Mouse (Mus musculus): Measurements from ENCODE around the gene Adamts6. TPM values are rescaled to one million over a fixed set of nuclear protein-coding genes. Genes with fewer than 3 reads are reported as not detected.

The Adamts6 gene
- total RNA-seq, 2 experiments from 2014 or later: 3.9 to 4.6 TPM

DNA sequence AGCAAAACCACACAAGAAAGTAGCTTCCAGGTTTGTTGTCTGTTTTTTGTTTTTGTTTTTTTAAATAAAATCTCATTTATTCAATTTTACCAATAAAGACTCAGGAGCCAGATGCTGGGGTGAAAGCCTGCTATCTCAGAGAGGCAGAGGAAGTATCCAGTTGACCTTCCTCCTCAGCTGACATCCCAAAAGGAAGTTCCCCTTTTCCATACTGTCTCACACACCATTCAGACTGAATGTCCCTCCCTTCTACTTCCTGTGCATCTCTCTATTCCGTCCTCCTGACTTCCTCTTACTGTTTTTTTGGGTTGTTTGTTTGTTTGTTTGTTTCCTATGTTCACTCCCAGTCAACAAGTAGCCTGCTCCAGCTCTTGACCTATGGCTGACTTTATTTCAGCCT lies 216.4 kb downstream of the Adamts6 start:
- H3K4me3 ChIP-seq: no peak overlapping the region
- intact Hi-C loops (cut with DNase I): no loop called here
- TF ChIP-seq CTCF (IDR thresholded peaks at IDR 0.05): no peak
- no peak for DNase-seq (ENCODE audit: extremely low spot score in 1 of 2, low spot score in 2 of 2)
- H3K27ac ChIP-seq: no peak overlapping the region

DNA sequence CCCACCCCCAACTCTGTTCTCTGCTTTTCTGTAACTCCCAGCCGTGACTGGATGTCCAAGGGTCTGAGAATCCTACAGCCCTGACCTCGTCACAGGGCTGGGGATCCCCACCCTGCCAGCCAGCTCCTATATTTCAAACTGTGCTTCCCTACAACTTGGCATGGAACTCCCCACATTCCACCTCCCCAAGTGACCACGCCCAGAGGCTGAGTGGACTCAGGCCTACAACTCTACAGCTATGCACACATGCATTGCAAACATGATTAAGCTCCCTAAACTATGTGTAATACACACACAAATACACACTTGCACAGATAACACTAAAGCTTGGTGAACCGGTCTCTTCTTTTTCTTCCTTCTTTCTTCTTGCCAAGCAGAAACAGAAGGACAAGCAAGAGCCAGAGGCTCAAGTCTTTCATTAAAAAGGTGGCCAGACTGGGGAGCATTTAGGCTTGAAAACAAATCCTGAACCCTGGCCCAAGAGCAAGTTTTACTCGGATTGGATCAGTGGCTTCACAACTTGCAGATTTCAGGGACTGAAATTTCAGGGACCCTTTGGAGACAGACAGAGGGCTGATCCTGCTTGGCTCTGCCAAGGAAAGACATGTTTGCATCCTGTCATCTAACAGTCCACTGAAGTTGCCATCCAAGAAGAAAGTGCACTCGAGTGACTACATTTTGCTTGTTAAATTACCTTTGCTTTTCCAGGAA lies 218.7 kb downstream of the Adamts6 start:
- intact Hi-C loops (cut with DNase I): no loop called here
- no peak for TF ChIP-seq CTCF (IDR thresholded peaks at IDR 0.05)
- Histone ChIP-seq H3K27ac (no peak overlapping the region), H3K4me3 (no peak overlapping the region)
- no peak for DNase-seq (ENCODE audit: extremely low spot score in 1 of 2, low spot score in 2 of 2)

GRCm38 (mm10) chr13:104507671-104508070 lies 220.0 kb downstream of the Adamts6 start:
- no peak for TF ChIP-seq CTCF (IDR thresholded peaks at IDR 0.05)
- H3K27ac ChIP-seq: no peak overlapping the region
- H3K4me3 ChIP-seq: no peak overlapping the region
- intact Hi-C loops (cut with DNase I): no loop called here
- no peak for DNase-seq (ENCODE audit: extremely low spot score in 1 of 2, low spot score in 2 of 2)

- Histone ChIP-seq H3K27ac (no peak overlapping the region), H3K4me3 (no peak overlapping the region)
- no peak for DNase-seq (ENCODE audit: extremely low spot score in 1 of 2, low spot score in 2 of 2)
- TF ChIP-seq CTCF (IDR thresholded peaks at IDR 0.05): no peak
- intact Hi-C loops (cut with DNase I): no loop called here
Measured at GRCm38 (mm10) chr13:104509561-104510493, 222.2 kb downstream of the Adamts6 start.

GRCm38 (mm10) chr13:104510766-104511165 lies 223.1 kb downstream of the Adamts6 start:
- TF ChIP-seq CTCF (IDR thresholded peaks at IDR 0.05): no peak

DNA sequence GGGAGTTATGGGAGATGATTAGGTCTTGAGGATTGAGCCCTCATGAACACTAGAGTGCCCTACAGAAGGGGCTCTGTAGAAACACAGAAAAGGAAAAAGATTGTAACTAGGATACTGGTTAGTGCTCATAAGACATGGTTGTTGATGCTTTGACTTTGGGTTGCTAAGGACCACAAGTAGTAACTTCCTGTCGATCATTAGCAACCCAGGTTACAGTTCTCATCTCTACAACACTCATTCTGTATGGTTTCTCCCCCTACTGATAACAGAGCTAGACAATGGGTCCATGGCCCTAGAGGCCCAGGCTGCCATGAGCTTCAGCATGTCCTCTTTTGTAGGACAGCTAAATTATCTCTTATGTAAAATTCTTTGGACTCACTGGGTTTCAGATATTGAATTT lies 227.4 kb downstream of the Adamts6 start:
- no peak overlapping the region for H3K27ac ChIP-seq
- TF ChIP-seq CTCF (IDR thresholded peaks at IDR 0.05): no peak
- intact Hi-C loops (cut with DNase I): loop anchor here (5.0 kb wide), 1 partner anchor 272 kb away; no protein-coding TSS in a partner anchor
- DNase-seq (ENCODE audit: extremely low spot score in 1 of 2, low spot score in 2 of 2): no peak
- H3K4me3 ChIP-seq: no peak overlapping the region

More at GRCm38 (mm10) chr13:104510766-104511165, 223.1 kb downstream of the Adamts6 start:
- no peak for DNase-seq (ENCODE audit: extremely low spot score in 1 of 2, low spot score in 2 of 2)
- Histone ChIP-seq H3K27ac (no peak overlapping the region), H3K4me3 (no peak overlapping the region)
- intact Hi-C loops (cut with DNase I): no loop called here

DNA sequence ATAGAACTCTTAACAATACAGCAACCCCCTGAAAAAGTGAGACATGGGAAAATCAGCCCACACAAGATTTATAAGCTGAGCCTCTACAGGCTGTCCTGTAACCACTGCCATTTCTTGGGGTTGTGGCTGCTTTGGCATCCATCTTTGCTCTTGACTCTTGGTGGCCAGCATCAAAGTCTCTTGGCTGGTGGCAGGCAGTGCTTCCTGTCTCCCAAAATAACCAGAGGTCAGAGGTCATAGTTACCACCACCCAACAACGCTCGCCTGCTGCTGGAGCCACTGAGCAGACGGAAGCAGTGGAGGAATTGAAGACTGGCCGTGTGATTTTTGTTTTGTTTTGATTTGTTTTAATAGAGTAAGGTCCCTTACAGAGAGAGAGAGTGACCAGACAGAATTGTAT lies 228.5 kb downstream of the Adamts6 start:
- H3K4me3 ChIP-seq: no peak overlapping the region
- TF ChIP-seq CTCF (IDR thresholded peaks at IDR 0.05): no peak
- DNase-seq (ENCODE audit: extremely low spot score in 1 of 2, low spot score in 2 of 2): no peak
- no peak overlapping the region for H3K27ac ChIP-seq
- intact Hi-C loops (cut with DNase I): loop anchor here (5.0 kb wide), 1 partner anchor 271 kb away; no protein-coding TSS in a partner anchor

- H3K27ac ChIP-seq: no peak overlapping the region
- DNase-seq (ENCODE audit: extremely low spot score in 1 of 2, low spot score in 2 of 2): no peak
- intact Hi-C loops (cut with DNase I): loop anchor here (5.0 kb wide), 1 partner anchor 270 kb away; no protein-coding TSS in a partner anchor
- TF ChIP-seq CTCF (IDR thresholded peaks at IDR 0.05): no peak
- no peak overlapping the region for H3K4me3 ChIP-seq
Measured at GRCm38 (mm10) chr13:104516766-104517364, 229.2 kb downstream of the Adamts6 start.

GRCm38 (mm10) chr13:104517638-104518311 lies 230.1 kb downstream of the Adamts6 start:
- Histone ChIP-seq H3K27ac (peak overlapping the region; percentile 66), H3K4me3 (peak overlapping the region; percentile 34)
- DNase-seq (ENCODE audit: extremely low spot score in 1 of 2, low spot score in 2 of 2): no peak
- TF ChIP-seq CTCF (IDR thresholded peaks at IDR 0.05): peak; percentile 18
- intact Hi-C loops (cut with DNase I): loop anchor here (5.0 kb wide), 1 partner anchor 270 kb away; no protein-coding TSS in a partner anchor

DNA sequence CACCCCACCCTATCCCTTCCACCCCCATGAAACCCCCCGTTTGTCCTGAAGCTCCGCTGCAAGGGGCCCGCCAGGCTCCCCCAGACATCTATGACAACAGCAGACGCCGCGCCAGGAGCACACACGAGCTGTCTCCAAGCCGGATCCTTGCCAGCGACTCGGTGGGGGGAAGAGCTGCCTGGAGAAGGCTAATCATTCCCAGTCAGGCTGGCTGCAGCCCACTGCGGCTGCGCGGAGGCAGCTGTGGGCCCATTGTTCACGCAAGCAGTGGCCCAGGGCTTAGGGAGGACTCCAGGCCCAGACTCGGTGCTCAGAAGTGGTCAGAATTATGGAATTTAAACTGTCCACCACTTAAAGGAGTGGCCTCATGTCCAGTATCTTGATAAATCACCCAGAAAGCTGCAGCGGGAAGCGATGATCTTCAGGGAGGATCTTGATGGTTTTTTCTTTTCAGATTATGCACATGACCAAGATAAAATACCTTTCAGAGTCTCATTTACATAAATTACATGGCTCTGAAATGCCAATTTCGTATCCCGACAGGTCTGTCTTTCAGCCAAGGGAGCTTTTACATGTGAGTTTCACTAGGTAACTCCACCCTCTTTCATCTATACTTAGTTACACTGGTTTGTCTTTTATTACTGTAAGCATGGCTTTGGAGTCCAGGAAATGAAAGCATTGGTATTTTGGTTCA lies 230.8 kb downstream of the Adamts6 start:
- intact Hi-C loops (cut with DNase I): loop anchor here (5.0 kb wide), 1 partner anchor 269 kb away; no protein-coding TSS in a partner anchor
- H3K27ac ChIP-seq: peak overlapping the region; percentile 66
- DNase-seq (ENCODE audit: extremely low spot score in 1 of 2, low spot score in 2 of 2): peak; percentile 84 to 86
- peak overlapping the region; percentile 34 for H3K4me3 ChIP-seq
- no peak for TF ChIP-seq CTCF (IDR thresholded peaks at IDR 0.05)

Measured in left cerebral cortex, adult 2 months (tissue).